Comparison of ENCODE assay signal across 10 mouse cellular contexts in genomic region chr4:115938276-115939160, GRCm38 (mm10). TPM values are rescaled to one million over a fixed set of nuclear protein-coding genes. Genes with fewer than 3 reads are reported as not detected.
A peak's percentile ranks its signal among the peaks of the same experiment; 100 is the strongest.
DNase-seq lines count a peak whose midpoint lies in the region; ATAC-seq and TF ChIP-seq lines count a peak whose summit lies in the region.
"Had no signal": no experiment of that assay in that cellular context is flagged by ENCODE, and none has a peak within 500 bp of the region (broad histone marks: within the 10 kb centered on the region; RNA-seq: fewer than 3 reads in every experiment).

No protein-coding gene starts in this region.

- H3K27ac ChIP-seq in intestine, postnatal 0 days (ENCODE audit: low read depth, low read length), result no peak overlapping the region
- no peak overlapping the region for H3K27ac ChIP-seq in intestine, embryonic 16.5 days (ENCODE audit: low read length)
- no peak overlapping the region for H3K27ac ChIP-seq in ES-Bruce4 (ENCODE audit: insufficient read depth, low read length)
- H3K27ac ChIP-seq in hindbrain, embryonic 13.5 days, result no peak overlapping the region
- H3K27ac ChIP-seq in midbrain, postnatal 0 days (ENCODE audit: low read depth, low read length), result no peak overlapping the region
- H3K27ac ChIP-seq: liver, embryonic 13.5 days had no signal

- no peak for TF ChIP-seq EP300 in ES-Bruce4 (IDR thresholded peaks at IDR 0.05; ENCODE audit: insufficient read depth, low read depth, low read length)

- no peak overlapping the region for H3K9ac ChIP-seq in intestine, postnatal 0 days (ENCODE audit: low read depth, low read length)
- no peak overlapping the region for H3K9ac ChIP-seq in intestine, embryonic 16.5 days (ENCODE audit: low read depth, low read length)
- H3K9ac ChIP-seq in ES-Bruce4 (ENCODE audit: low read depth, poor library complexity, severe bottlenecking), result peak overlapping the region; percentile 46
- H3K9ac ChIP-seq in hindbrain, embryonic 13.5 days, result no peak overlapping the region
- no peak overlapping the region for H3K9ac ChIP-seq in midbrain, postnatal 0 days (replicated peaks; ENCODE audit: low read length, poor library complexity, severe bottlenecking)
- H3K9ac ChIP-seq: liver, embryonic 13.5 days had no signal

- WGBS in intestine, postnatal 0 days, result 4% methylated on average over 37 of the region's 37 CpGs
- WGBS in intestine, embryonic 16.5 days, result 3% methylated on average over 37 of the region's 37 CpGs
- WGBS in hindbrain, embryonic 13.5 days, result 1% methylated on average over 37 of the region's 37 CpGs
- 5% methylated on average over 37 of the region's 37 CpGs for WGBS in midbrain, postnatal 0 days

- no peak for ATAC-seq in intestine, postnatal 0 days
- ATAC-seq in intestine, embryonic 16.5 days, result no peak
- ATAC-seq in hindbrain, embryonic 13.5 days (ENCODE audit: low FRiP score), result no peak
- ATAC-seq in midbrain, postnatal 0 days (ENCODE audit: low FRiP score), result no peak
- no peak for ATAC-seq in megakaryocyte, adult 5-6 weeks (ENCODE audit: poor library complexity, severe bottlenecking)

- no peak for TF ChIP-seq CTCF in intestine, postnatal 0 days (IDR thresholded peaks at IDR 0.05; ENCODE audit: low read depth)
- TF ChIP-seq CTCF in ES-Bruce4 (IDR thresholded peaks at IDR 0.05; ENCODE audit: low read depth, low read length), result no peak
- no peak for TF ChIP-seq CTCF in midbrain, postnatal 0 days (IDR thresholded peaks at IDR 0.05)

- peaks cover 98% of the 10 kb centered on the region for H3K27me3 ChIP-seq in intestine, postnatal 0 days (replicated peaks; ENCODE audit: control insufficient read depth, insufficient read depth, low read length)
- peaks cover 95% of the 10 kb centered on the region for H3K27me3 ChIP-seq in intestine, embryonic 16.5 days (replicated peaks; ENCODE audit: control insufficient read depth, insufficient read depth, low read length)
- H3K27me3 ChIP-seq in ES-Bruce4 (ENCODE audit: control insufficient read depth, insufficient read depth, low read length, poor library complexity, severe bottlenecking), result peaks cover 22% of the 10 kb centered on the region
- peaks cover 97% of the 10 kb centered on the region for H3K27me3 ChIP-seq in hindbrain, embryonic 13.5 days
- peaks cover 71% of the 10 kb centered on the region for H3K27me3 ChIP-seq in midbrain, postnatal 0 days (ENCODE audit: insufficient read depth, low read length)

- no peaks in the 10 kb centered on the region for H3K9me3 ChIP-seq in intestine, postnatal 0 days (ENCODE audit: control insufficient read depth)
- H3K9me3 ChIP-seq in intestine, embryonic 16.5 days (ENCODE audit: control insufficient read depth, low read length), result no peaks in the 10 kb centered on the region
- no peaks in the 10 kb centered on the region for H3K9me3 ChIP-seq in ES-Bruce4 (replicated peaks; ENCODE audit: control insufficient read depth, insufficient read depth, low read length, poor library complexity, severe bottlenecking)
- H3K9me3 ChIP-seq in hindbrain, embryonic 13.5 days, result no peaks in the 10 kb centered on the region
- no peaks in the 10 kb centered on the region for H3K9me3 ChIP-seq in midbrain, postnatal 0 days (ENCODE audit: low read length)
- H3K9me3 ChIP-seq: liver, embryonic 13.5 days had no signal

- no peaks in the 10 kb centered on the region for H3K36me3 ChIP-seq in intestine, postnatal 0 days (ENCODE audit: control insufficient read depth, insufficient read depth)
- H3K36me3 ChIP-seq in intestine, embryonic 16.5 days (ENCODE audit: control insufficient read depth, insufficient read depth, low read length), result no peaks in the 10 kb centered on the region
- no peaks in the 10 kb centered on the region for H3K36me3 ChIP-seq in ES-Bruce4 (ENCODE audit: control insufficient read depth, insufficient read depth, low read length, poor library complexity, severe bottlenecking)
- H3K36me3 ChIP-seq in hindbrain, embryonic 13.5 days, result no peaks in the 10 kb centered on the region
- H3K36me3 ChIP-seq in midbrain, postnatal 0 days (ENCODE audit: insufficient read depth, low read length), result no peaks in the 10 kb centered on the region
- H3K36me3 ChIP-seq: liver, embryonic 13.5 days had no signal

- no peak for TF ChIP-seq POLR2A in ES-Bruce4 (IDR thresholded peaks at IDR 0.05; ENCODE audit: insufficient read depth, low read length)

- no peak overlapping the region for H3K4me2 ChIP-seq in intestine, postnatal 0 days (replicated peaks; ENCODE audit: low read depth)
- H3K4me2 ChIP-seq in intestine, embryonic 16.5 days (ENCODE audit: low read depth, low read length), result no peak overlapping the region
- H3K4me2 ChIP-seq in hindbrain, embryonic 13.5 days, result peak overlapping the region; percentile 50
- peak overlapping the region; percentile 39; the same call in 1 of the 2 replicates for H3K4me2 ChIP-seq in midbrain, postnatal 0 days (ENCODE audit: low read depth, low read length, poor library complexity, severe bottlenecking)

- no peaks in the 10 kb centered on the region for H3K4me1 ChIP-seq in intestine, postnatal 0 days (replicated peaks; ENCODE audit: control insufficient read depth, insufficient read depth, low read length)
- H3K4me1 ChIP-seq in intestine, embryonic 16.5 days (ENCODE audit: control insufficient read depth, insufficient read depth, low read length), result peaks cover 7% of the 10 kb centered on the region
- no peaks in the 10 kb centered on the region for H3K4me1 ChIP-seq in ES-Bruce4 (ENCODE audit: control insufficient read depth, insufficient read depth, low read length)
- H3K4me1 ChIP-seq in hindbrain, embryonic 13.5 days (replicated peaks), result peaks cover 37% of the 10 kb centered on the region
- H3K4me1 ChIP-seq in midbrain, postnatal 0 days (ENCODE audit: insufficient read depth, low read length), result 0 out of 2 replicates have a peak, but pooled peaks cover 4% of the 10 kb centered on the region

- DNase-seq in embryo, embryonic 11 days, result peak; percentile 56
- DNase-seq in midbrain, postnatal 0 days (ENCODE audit: low spot score), result no peak
- DNase-seq in adrenal gland, postnatal 25 days, result no peak
- DNase-seq: liver, embryonic 13.5 days had no signal

- peak overlapping the region; percentile 26; the same call in 1 of the 2 replicates for H3K4me3 ChIP-seq in intestine, postnatal 0 days (ENCODE audit: low read depth, low read length)
- no peak overlapping the region for H3K4me3 ChIP-seq in intestine, embryonic 16.5 days (ENCODE audit: low read length)
- H3K4me3 ChIP-seq in ES-Bruce4 (ENCODE audit: low read depth, low read length), result peak overlapping the region; percentile 42
- H3K4me3 ChIP-seq in hindbrain, embryonic 13.5 days, result peak overlapping the region; percentile 34
- peak overlapping the region; percentile 25; the same call in 1 of the 2 replicates for H3K4me3 ChIP-seq in midbrain, postnatal 0 days (ENCODE audit: low read depth, low read length)

RNA-seq across cellular contexts. Expression of gene Dmbx1, which starts 1.2 kb away (rescaled TPM):
- not detected in 2 replicates for polyA plus RNA-seq in intestine, postnatal 0 days (2015; fragmentation: Nextera tagmentation; extraction: Ambion mirVana)
- not detected in 2 replicates for polyA plus RNA-seq in intestine, embryonic 16.5 days (2015; fragmentation: Nextera tagmentation; extraction: Ambion mirVana)
- polyA plus RNA-seq in ES-Bruce4 (2011; ENCODE audit: insufficient read depth, insufficient read length, low read depth, missing spikeins), result 0.70 and 0.88 TPM in 2 replicates
- 12.7 and 14.3 TPM in 2 replicates for polyA plus RNA-seq in hindbrain, embryonic 13.5 days (2015; fragmentation: Nextera tagmentation; extraction: Ambion mirVana)
- 9.6 and 10.3 TPM in 2 replicates for total RNA-seq in midbrain, postnatal 0 days (2014; rRNA removed)
- 7.7 and 8.7 TPM in 2 replicates for polyA plus RNA-seq in midbrain, postnatal 0 days (2015; fragmentation: Nextera tagmentation; extraction: Ambion mirVana)
- not detected in 2 replicates for total RNA-seq in megakaryocyte, adult 5-6 weeks (2015)
- not detected in 2 replicates for total RNA-seq in megakaryocyte, adult 5-6 weeks (2017)
- not detected in 2 replicates for total RNA-seq in adrenal gland, postnatal 25 days (2021)
- polyA plus RNA-seq: liver, embryonic 13.5 days; spleen, adult 2 months had no signal

RNA-seq across cellular contexts. Expression of gene 6430628N08Rik, which starts 48.1 kb away (rescaled TPM):
- polyA plus RNA-seq in intestine, postnatal 0 days (2015; fragmentation: Nextera tagmentation; extraction: Ambion mirVana), result not detected in 2 replicates
- polyA plus RNA-seq in intestine, embryonic 16.5 days (2015; fragmentation: Nextera tagmentation; extraction: Ambion mirVana), result not detected in 2 replicates
- polyA plus RNA-seq in ES-Bruce4 (2011; ENCODE audit: insufficient read depth, insufficient read length, low read depth, missing spikeins), result not detected in 2 replicates
- polyA plus RNA-seq in hindbrain, embryonic 13.5 days (2015; fragmentation: Nextera tagmentation; extraction: Ambion mirVana), result 0.12 and 0.30 TPM in 2 replicates
- total RNA-seq in midbrain, postnatal 0 days (2014; rRNA removed), result 0.33 and 0.66 TPM in 2 replicates
- polyA plus RNA-seq in midbrain, postnatal 0 days (2015; fragmentation: Nextera tagmentation; extraction: Ambion mirVana), result 0.94 and 1.2 TPM in 2 replicates
- total RNA-seq in megakaryocyte, adult 5-6 weeks (2015), result not detected in 2 replicates
- not detected in 2 replicates for total RNA-seq in megakaryocyte, adult 5-6 weeks (2017)
- not detected in 2 replicates for total RNA-seq in adrenal gland, postnatal 25 days (2021)
- polyA plus RNA-seq: liver, embryonic 13.5 days; spleen, adult 2 months had no signal

RNA-seq across cellular contexts. Expression of gene Kncn, which starts 54.3 kb away (rescaled TPM):
- polyA plus RNA-seq in intestine, postnatal 0 days (2015; fragmentation: Nextera tagmentation; extraction: Ambion mirVana), result not detected in 2 replicates
- not detected in 2 replicates for polyA plus RNA-seq in intestine, embryonic 16.5 days (2015; fragmentation: Nextera tagmentation; extraction: Ambion mirVana)
- polyA plus RNA-seq in ES-Bruce4 (2011; ENCODE audit: insufficient read depth, insufficient read length, low read depth, missing spikeins), result not detected in 2 replicates
- not detected in 2 replicates for polyA plus RNA-seq in hindbrain, embryonic 13.5 days (2015; fragmentation: Nextera tagmentation; extraction: Ambion mirVana)
- 0.09 and 0.11 TPM in 2 replicates for total RNA-seq in midbrain, postnatal 0 days (2014; rRNA removed)
- 0.16 and 0.25 TPM in 2 replicates for polyA plus RNA-seq in midbrain, postnatal 0 days (2015; fragmentation: Nextera tagmentation; extraction: Ambion mirVana)
- total RNA-seq in megakaryocyte, adult 5-6 weeks (2015), result not detected in 2 replicates
- total RNA-seq in megakaryocyte, adult 5-6 weeks (2017), result not detected in 2 replicates
- total RNA-seq in adrenal gland, postnatal 25 days (2021), result not detected in 2 replicates
- polyA plus RNA-seq: liver, embryonic 13.5 days; spleen, adult 2 months had no signal

Comparison
In these comparisons a context has a peak if more than half of its experiments do, and no peak if none do; other contexts are left out.
1. H3K4me2 ChIP-seq: peak in hindbrain, embryonic 13.5 days (single experiment) and midbrain, postnatal 0 days (single experiment); none in intestine, postnatal 0 days (single experiment) and intestine, embryonic 16.5 days (single experiment).